In genomic region chrX:74245107-74245506, GRCm38 (mm10) we compare ENCODE assay signal across 8 mouse cellular contexts. TPM values are rescaled to one million over a fixed set of nuclear protein-coding genes. Genes with fewer than 3 reads are reported as not detected.
DNase-seq lines count a peak whose midpoint lies in the region; ATAC-seq and TF ChIP-seq lines count a peak whose summit lies in the region.

No protein-coding gene starts in this region.

- H3K4me2 ChIP-seq in heart, embryonic 13.5 days = peak overlapping the region; percentile 75
- peak overlapping the region; percentile 67 for H3K4me2 ChIP-seq in heart, postnatal 0 days (ENCODE audit: low read depth, low read length)

- peak overlapping the region; percentile 91 for H3K9ac ChIP-seq in heart, embryonic 13.5 days
- H3K9ac ChIP-seq in heart, postnatal 0 days (replicated peaks; ENCODE audit: low read depth, low read length) = peak overlapping the region; percentile 84

- no peak for DNase-seq in heart, postnatal 14 days
- DNase-seq in G1E (ENCODE audit: low spot score) = no peak
- DNase-seq in heart, postnatal 0 days (ENCODE audit: low spot score) = no peak
- no peak for DNase-seq in midbrain, embryonic 10.5 days (ENCODE audit: low spot score)
- no peak for DNase-seq in left cerebral cortex, adult 9 months (ENCODE audit: low spot score in 2 of 2)
- DNase-seq in cerebellum, postnatal 10 days = no peak

- no peak for ATAC-seq in heart, embryonic 13.5 days (ENCODE audit: extremely low read depth, insufficient number of reproducible peaks, low FRiP score, low TSS enrichment)
- no peak for ATAC-seq in G1E (ENCODE audit: extremely low read depth, insufficient number of reproducible peaks, low FRiP score, poor library complexity, severe bottlenecking)
- no peak for ATAC-seq in heart, postnatal 0 days (ENCODE audit: insufficient read depth, low read depth)
- ATAC-seq in frontal cortex, adult (ENCODE audit: low TSS enrichment) = no peak

- WGBS in heart, embryonic 13.5 days = 36% methylated on average over 1 of the region's 1 CpGs
- 23% methylated on average over 1 of the region's 1 CpGs for WGBS in heart, postnatal 0 days
- WGBS in midbrain, embryonic 10.5 days = 39% methylated on average over 1 of the region's 1 CpGs

- H3K4me3 ChIP-seq in heart, embryonic 13.5 days = peak overlapping the region; percentile 66
- peak overlapping the region; percentile 77 for H3K4me3 ChIP-seq in G1E (ENCODE audit: low read depth, low read length)
- H3K4me3 ChIP-seq in heart, postnatal 0 days (ENCODE audit: low read depth, low read length) = peak overlapping the region; percentile 57
- peak overlapping the region; percentile 67 for H3K4me3 ChIP-seq in midbrain, embryonic 10.5 days

- no peak for TF ChIP-seq CTCF in G1E (IDR thresholded peaks at IDR 0.05; ENCODE audit: low read depth, low read length)
- no peak for TF ChIP-seq CTCF in heart, postnatal 0 days (IDR thresholded peaks at IDR 0.05; ENCODE audit: low read depth)

- peak overlapping the region; percentile 94 for H3K27ac ChIP-seq in heart, embryonic 13.5 days (replicated peaks)
- peak overlapping the region; percentile 96 for H3K27ac ChIP-seq in heart, postnatal 0 days (ENCODE audit: low read depth)
- peak overlapping the region; percentile 91 for H3K27ac ChIP-seq in midbrain, embryonic 10.5 days (replicated peaks)

- peaks cover 41% of the 10 kb centered on the region for H3K36me3 ChIP-seq in heart, embryonic 13.5 days
- H3K36me3 ChIP-seq in G1E (replicated peaks) = peaks cover 31% of the 10 kb centered on the region
- H3K36me3 ChIP-seq in heart, postnatal 0 days (replicated peaks; ENCODE audit: control insufficient read depth, insufficient read depth, low read length) = peaks cover 28% of the 10 kb centered on the region
- H3K36me3 ChIP-seq in midbrain, embryonic 10.5 days = peaks cover 38% of the 10 kb centered on the region

- TF ChIP-seq EP300 in heart, postnatal 0 days (IDR thresholded peaks at IDR 0.05; ENCODE audit: low read depth) = no peak

- no peaks in the 10 kb centered on the region for H3K27me3 ChIP-seq in heart, embryonic 13.5 days (replicated peaks)
- H3K27me3 ChIP-seq in G1E (ENCODE audit: insufficient read depth, low read length) = no peaks in the 10 kb centered on the region
- no peaks in the 10 kb centered on the region for H3K27me3 ChIP-seq in heart, postnatal 0 days (ENCODE audit: control insufficient read depth, insufficient read depth, low read length)
- no peaks in the 10 kb centered on the region for H3K27me3 ChIP-seq in midbrain, embryonic 10.5 days (ENCODE audit: low read depth, poor library complexity, severe bottlenecking)

- no peaks in the 10 kb centered on the region for H3K9me3 ChIP-seq in heart, embryonic 13.5 days
- no peaks in the 10 kb centered on the region for H3K9me3 ChIP-seq in G1E (replicated peaks)
- H3K9me3 ChIP-seq in heart, postnatal 0 days (replicated peaks; ENCODE audit: control insufficient read depth, low read length) = no peaks in the 10 kb centered on the region
- peaks cover 4% of the 10 kb centered on the region; the same call in 1 of the 2 replicates for H3K9me3 ChIP-seq in midbrain, embryonic 10.5 days (replicated peaks)

- peaks cover 18% of the 10 kb centered on the region for H3K4me1 ChIP-seq in heart, embryonic 13.5 days
- peaks cover 62% of the 10 kb centered on the region for H3K4me1 ChIP-seq in G1E (ENCODE audit: insufficient read depth, low read depth, low read length)
- H3K4me1 ChIP-seq in heart, postnatal 0 days (ENCODE audit: control insufficient read depth, insufficient read depth) = 0 out of 2 replicates have a peak, but pooled peaks cover 7% of the 10 kb centered on the region
- peaks cover 19% of the 10 kb centered on the region for H3K4me1 ChIP-seq in midbrain, embryonic 10.5 days

- intact Hi-C loops in heart, postnatal 14 days (cut with DNase I) = loop anchor here (5.0 kb wide), 3 partner anchors 107 to 147 kb away; partner anchors contain the start of genes Fam3a, Ikbkg and Lage3

RNA-seq across cellular contexts. Expression of gene Flna, which starts 4.5 kb away (rescaled TPM):
- polyA plus RNA-seq in heart, embryonic 13.5 days (2015; fragmentation: Nextera tagmentation; extraction: Ambion mirVana) = 136 and 154 TPM in 2 replicates
- total RNA-seq in heart, postnatal 14 days (2021) = 100 to 1,000 TPM; 157 to 168 TPM
- total RNA-seq in G1E (2014; fragmentation: Nextera tagmentation) (91.2 and 93.7 TPM in 2 replicates), G1E (2017) (172 and 186 TPM in 2 replicates)
- polyA plus RNA-seq in G1E (2012) = 41.2 and 47.1 TPM in 2 replicates
- total RNA-seq in heart, postnatal 0 days (2014; rRNA removed; ENCODE audit: low replicate concordance) = 374 and 672 TPM in 2 replicates
- 58.0 and 67.4 TPM in 2 replicates for polyA plus RNA-seq in heart, postnatal 0 days (2015; fragmentation: Nextera tagmentation; extraction: Ambion mirVana)
- polyA plus RNA-seq in midbrain, embryonic 10.5 days (2016; fragmentation: Nextera tagmentation; extraction: Ambion mirVana) = 223 and 243 TPM in 2 replicates

RNA-seq across cellular contexts. Expression of gene Emd, which starts 9.4 kb away (rescaled TPM):
- polyA plus RNA-seq in heart, embryonic 13.5 days (2015; fragmentation: Nextera tagmentation; extraction: Ambion mirVana) = 16.3 and 17.2 TPM in 2 replicates
- 10 to 100 TPM; 31.4 to 34.6 TPM for total RNA-seq in heart, postnatal 14 days (2021)
- total RNA-seq in G1E (2014; fragmentation: Nextera tagmentation) (179 and 186 TPM in 2 replicates), G1E (2017) (77.4 and 84.2 TPM in 2 replicates)
- polyA plus RNA-seq in G1E (2012) = 39.7 and 56.5 TPM in 2 replicates
- total RNA-seq in heart, postnatal 0 days (2014; rRNA removed; ENCODE audit: low replicate concordance) = 34.4 and 73.4 TPM in 2 replicates
- 13.1 and 13.2 TPM in 2 replicates for polyA plus RNA-seq in heart, postnatal 0 days (2015; fragmentation: Nextera tagmentation; extraction: Ambion mirVana)
- polyA plus RNA-seq in midbrain, embryonic 10.5 days (2016; fragmentation: Nextera tagmentation; extraction: Ambion mirVana) = 18.5 and 20.1 TPM in 2 replicates

RNA-seq across cellular contexts. Expression of gene Rpl10, which starts 25.5 kb away (rescaled TPM):
- polyA plus RNA-seq in heart, embryonic 13.5 days (2015; fragmentation: Nextera tagmentation; extraction: Ambion mirVana) = 437 and 511 TPM in 2 replicates
- total RNA-seq in heart, postnatal 14 days (2021) = 100 to 1,000 TPM; 153 to 191 TPM
- total RNA-seq in G1E (2014; fragmentation: Nextera tagmentation) (3,507 and 3,613 TPM in 2 replicates), G1E (2017) (1,842 and 1,992 TPM in 2 replicates)
- 832 and 1,009 TPM in 2 replicates for polyA plus RNA-seq in G1E (2012)
- 2,015 and 2,184 TPM in 2 replicates for total RNA-seq in heart, postnatal 0 days (2014; rRNA removed; ENCODE audit: low replicate concordance)
- 410 and 447 TPM in 2 replicates for polyA plus RNA-seq in heart, postnatal 0 days (2015; fragmentation: Nextera tagmentation; extraction: Ambion mirVana)
- polyA plus RNA-seq in midbrain, embryonic 10.5 days (2016; fragmentation: Nextera tagmentation; extraction: Ambion mirVana) = 711 and 801 TPM in 2 replicates

RNA-seq across cellular contexts. Expression of gene Taz, which starts 36.6 kb away (rescaled TPM):
- 63.9 and 66.2 TPM in 2 replicates for polyA plus RNA-seq in heart, embryonic 13.5 days (2015; fragmentation: Nextera tagmentation; extraction: Ambion mirVana)
- 10 to 100 TPM; 39.0 to 42.9 TPM for total RNA-seq in heart, postnatal 14 days (2021)
- total RNA-seq in G1E (2014; fragmentation: Nextera tagmentation) (65.1 and 74.6 TPM in 2 replicates), G1E (2017) (31.4 and 43.4 TPM in 2 replicates)
- 27.9 and 29.8 TPM in 2 replicates for polyA plus RNA-seq in G1E (2012)
- 69.3 and 71.1 TPM in 2 replicates for total RNA-seq in heart, postnatal 0 days (2014; rRNA removed; ENCODE audit: low replicate concordance)
- 60.9 and 69.7 TPM in 2 replicates for polyA plus RNA-seq in heart, postnatal 0 days (2015; fragmentation: Nextera tagmentation; extraction: Ambion mirVana)
- 75.7 and 77.9 TPM in 2 replicates for polyA plus RNA-seq in midbrain, embryonic 10.5 days (2016; fragmentation: Nextera tagmentation; extraction: Ambion mirVana)

RNA-seq across cellular contexts. Expression of gene Dnase1l1, which starts 37.0 kb away (rescaled TPM):
- 9.9 and 13.4 TPM in 2 replicates for polyA plus RNA-seq in heart, embryonic 13.5 days (2015; fragmentation: Nextera tagmentation; extraction: Ambion mirVana)
- total RNA-seq in heart, postnatal 14 days (2021) = 10 to 100 TPM; 13.2 to 13.3 TPM
- total RNA-seq in G1E (2014; fragmentation: Nextera tagmentation) = 25.0 and 25.1 TPM in 2 replicates
- 45.4 and 48.7 TPM in 2 replicates for total RNA-seq in G1E (2017)
- 0.23 and 0.34 TPM in 2 replicates for polyA plus RNA-seq in G1E (2012)
- 11.7 and 26.5 TPM in 2 replicates for total RNA-seq in heart, postnatal 0 days (2014; rRNA removed; ENCODE audit: low replicate concordance)
- 14.5 and 15.8 TPM in 2 replicates for polyA plus RNA-seq in heart, postnatal 0 days (2015; fragmentation: Nextera tagmentation; extraction: Ambion mirVana)
- polyA plus RNA-seq in midbrain, embryonic 10.5 days (2016; fragmentation: Nextera tagmentation; extraction: Ambion mirVana) = 3.7 and 4.1 TPM in 2 replicates
